Mouse (Mus musculus) embryo, embryonic 11.5 days (tissue): ENCODE results near the gene Sri.

ENCODE experiments used
- DNase-seq: peaks from one replicate; pipeline ENCODE4 v3.0.0-alpha.2; 2012; ENCODE audit warnings: low read depth, low spot score

The Sri gene

GRCm38 (mm10) chr5:8111691-8112090 is 65.8 kb downstream of the Sri start:
- no peak for DNase-seq

DNA sequence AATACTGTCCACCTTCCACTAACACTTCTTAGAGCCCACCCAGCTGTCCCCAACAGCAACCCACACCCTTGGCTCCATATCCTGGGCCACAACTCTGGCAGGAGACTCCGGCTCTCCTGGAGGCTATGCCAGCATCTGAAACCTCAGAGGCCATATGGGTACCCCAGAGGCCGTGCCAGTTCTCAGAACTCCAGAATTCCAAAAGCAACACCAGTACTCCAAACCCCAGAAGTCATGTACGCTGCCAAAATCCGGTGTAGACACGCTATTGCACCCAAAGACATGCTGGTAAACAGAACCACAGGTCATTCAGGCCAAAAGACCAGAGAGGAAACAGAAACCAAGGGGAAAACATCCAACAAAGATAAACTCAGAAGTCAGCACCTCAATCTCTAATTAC is 66.4 kb downstream of the Sri start:
- no peak for DNase-seq

DNA sequence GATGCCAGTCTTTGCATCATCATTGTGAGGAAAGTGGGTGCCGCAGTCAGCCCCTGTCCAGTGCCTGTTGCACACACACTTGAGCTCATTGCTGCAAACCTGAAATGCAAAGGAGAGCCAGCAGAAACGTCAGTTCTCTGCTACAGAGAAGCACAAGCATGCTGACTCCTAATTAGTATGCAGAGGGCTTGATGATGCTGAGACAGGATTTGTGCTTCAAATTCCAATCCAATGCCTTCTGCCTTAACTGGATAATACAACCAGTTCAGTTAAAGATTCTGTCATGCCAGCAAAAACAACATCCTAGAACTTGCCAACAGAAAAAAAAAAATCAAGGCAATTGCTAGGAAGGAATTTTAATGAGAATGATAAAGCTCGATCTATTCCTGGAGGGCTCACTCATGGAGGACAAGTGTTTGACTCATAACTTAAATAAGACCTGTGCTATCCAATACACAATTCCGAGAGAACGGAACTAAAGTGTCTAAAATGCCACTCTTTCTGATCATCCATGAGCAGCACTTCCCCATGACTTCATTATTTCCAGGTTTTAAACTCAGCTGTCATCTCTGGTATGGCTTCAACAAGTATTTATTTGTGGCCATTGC is 70.8 kb downstream of the Sri start:
- DNase-seq = no peak
